Mouse (Mus musculus) kidney, adult 11 months (tissue): ENCODE measurements around the gene Zbtb46.

Experiments used
- DNase-seq: peaks from one replicate; pipeline ENCODE4 v3.0.0; 2022

Gene Zbtb46

DNA sequence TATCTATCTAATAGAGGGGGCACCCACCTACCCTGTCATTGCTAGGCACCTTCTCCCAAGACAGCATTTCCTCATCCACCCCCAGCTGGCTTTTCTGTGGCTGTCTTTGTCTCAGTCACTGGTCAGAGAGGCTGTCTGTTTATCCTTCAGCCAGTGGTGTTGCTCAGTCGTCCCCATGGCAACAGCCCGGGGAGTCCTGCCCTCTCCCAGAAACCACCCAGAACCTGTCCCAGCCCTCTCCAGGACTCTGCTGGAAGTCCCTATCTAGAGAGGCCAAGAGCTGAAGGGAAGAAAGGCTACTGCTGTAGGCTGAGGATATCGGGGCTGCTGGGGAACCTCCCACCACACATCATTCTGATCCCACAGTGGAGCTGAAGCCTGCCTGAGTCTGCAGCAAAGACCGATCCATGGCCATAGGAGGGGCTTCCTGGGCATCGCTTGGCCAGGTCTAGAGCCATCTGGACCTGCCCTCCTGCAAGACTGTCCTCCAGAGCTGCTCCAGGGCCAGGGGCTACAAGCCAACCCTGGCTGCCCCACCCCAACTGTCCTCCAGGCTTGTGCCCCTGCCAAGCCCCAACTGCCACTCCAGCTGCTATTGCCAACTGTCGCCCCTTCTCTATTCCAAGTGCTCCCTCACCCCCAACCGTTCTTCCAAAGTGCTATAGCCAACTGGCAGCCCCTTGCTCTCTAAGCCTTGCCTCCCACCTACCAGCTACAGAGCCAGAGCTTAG, 3.9 kb upstream of the Zbtb46 start:
- DNase-seq: peak; percentile 74

DNA sequence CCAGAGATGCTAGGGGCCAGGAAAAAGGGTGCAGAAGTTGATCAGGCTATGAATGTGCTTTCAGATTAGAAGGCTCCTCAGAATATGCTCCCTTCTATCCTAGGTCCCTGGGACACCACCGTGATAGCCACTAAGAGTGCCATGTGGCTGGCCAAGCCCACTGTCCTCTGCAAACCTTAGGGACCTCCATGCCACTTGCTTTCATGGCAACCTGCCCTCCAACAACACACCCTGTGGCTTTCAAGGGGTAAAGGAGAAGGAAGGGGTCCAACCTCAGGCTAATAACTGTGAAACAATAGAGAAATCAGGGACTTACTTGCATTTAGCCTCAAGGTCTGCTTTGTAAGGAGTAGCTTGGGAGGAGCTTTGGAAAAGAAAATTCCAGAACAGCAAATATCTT, 3.4 kb upstream of the Zbtb46 start:
- no peak for DNase-seq

DNA sequence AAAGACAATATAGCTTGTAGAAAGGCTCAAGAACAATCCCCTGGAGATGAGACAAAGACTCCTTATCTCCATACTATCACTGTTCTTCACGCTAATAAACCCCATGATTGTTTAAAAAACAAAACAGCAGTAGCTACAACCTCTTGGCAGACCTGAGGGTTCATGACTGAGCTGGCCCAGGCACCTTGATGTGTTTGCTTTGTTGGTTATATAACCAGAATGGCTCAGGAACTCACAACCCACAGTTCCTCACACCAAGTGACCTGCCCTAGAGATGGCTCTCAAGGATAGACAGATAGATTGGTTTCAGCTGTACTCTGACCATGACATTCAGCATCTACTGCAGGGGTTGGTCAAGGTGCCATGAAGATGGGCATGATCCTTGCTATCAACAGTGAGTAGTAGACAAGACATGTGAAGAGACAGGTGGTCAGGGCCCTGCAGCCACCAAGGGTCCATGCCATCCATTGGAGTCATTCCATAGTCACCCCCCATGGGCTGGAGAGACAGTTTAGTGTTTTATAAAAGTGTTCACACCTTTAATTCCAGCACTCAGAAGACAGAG, 2.4 kb upstream of the Zbtb46 start:
- no peak for DNase-seq

DNA sequence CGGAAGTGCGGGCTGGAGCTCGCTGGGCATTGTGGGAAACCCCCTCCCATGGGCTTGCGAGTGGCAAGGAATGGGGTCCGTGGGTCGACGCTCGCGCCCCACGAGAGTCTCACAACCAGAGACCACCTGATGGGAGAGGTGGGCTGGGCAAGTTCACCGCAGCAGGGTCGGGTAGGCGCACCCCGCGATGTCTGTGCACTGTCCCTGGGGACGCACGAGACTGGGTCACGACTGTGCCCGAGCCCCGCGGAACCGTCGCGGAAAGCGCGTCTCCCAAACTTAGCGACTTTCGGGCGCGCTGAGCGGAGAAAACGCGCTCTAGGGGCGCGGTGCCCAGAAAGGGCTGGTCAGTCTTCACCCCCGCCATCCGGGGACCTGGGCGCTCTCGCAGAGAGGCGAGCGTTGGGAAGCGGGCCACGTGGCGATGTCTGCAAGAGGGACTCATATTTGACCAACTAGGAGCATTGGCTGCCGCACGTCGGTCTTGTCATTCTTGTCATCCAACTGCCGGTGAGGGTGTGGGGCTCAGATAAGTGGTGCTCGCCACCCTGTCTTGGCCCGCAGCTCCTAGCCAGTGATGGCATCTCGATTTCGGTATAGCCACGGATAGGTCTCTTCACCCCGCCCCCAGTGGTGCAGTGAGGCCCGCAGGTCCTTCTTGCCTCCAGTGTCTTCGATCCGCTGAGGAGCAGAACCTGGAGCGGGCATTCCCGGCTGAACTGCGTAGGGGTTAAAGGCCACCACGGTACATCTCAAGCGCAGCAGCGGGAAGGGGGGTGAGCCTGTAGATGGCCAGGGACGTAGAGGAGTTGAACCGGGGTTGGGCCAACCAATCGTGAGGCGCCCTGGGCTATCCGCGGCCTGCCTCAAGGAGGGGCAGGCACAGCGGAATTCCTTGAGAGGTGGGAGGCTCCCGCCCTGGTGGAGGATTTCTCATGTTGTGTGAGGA, 721 bp upstream of the Zbtb46 start:
- DNase-seq: peak; percentile 73

DNA sequence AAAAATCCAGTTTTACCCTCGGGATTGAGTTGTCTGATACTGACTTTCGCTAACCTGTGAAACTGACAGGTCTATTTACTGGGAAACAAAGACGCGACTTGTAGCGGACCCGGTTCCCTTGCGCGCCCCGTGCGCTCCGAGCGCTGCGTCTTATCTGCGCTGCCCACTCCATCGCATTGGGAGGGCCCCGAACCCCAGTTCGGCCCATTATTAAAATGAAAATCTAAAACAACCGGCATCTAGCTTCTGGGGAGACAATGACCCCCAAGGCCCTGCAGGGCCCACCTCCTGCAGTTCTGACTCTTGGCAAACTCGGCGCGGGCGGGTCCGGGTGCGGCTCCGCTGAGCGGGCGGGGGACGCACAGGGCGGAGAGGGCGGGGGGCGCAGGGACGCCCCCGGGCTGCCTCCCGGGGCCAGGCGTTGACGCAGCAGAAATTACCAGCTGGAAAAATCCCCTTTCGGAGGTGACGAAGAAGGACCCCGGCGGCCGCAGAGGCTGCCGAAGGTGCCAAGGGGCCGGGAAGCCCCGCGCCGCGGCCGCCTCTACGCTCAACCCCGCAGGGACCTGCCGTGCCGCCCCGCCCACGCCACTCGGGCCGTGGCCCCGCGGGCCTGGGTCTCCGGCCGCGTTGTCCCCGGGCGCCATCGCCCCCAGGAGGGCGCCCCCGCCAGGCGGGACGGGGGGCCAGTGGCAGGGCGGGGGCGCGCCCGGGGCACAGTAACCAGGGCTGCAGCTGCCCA, 644 bp downstream of the Zbtb46 start:
- peak; percentile 24 for DNase-seq

DNA sequence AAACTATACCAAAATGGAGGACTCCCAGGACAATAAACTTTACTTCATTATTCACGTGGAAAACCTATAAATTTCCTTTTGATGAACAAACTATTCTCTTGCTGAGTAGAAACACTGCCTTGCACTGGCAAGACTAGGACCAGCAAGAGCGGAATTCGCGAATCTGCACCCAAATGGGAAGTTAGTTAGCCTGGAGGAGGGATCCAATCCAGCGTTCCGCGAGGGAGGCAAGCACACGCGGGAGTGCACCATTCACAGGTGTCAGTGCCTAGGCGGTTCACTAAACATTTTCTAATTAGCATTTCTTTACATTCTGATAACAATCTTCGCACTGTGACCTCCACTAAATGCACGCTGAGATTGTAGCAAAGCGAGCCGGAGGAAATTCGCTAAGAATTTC, 1.4 kb downstream of the Zbtb46 start:
- DNase-seq: no peak

DNA sequence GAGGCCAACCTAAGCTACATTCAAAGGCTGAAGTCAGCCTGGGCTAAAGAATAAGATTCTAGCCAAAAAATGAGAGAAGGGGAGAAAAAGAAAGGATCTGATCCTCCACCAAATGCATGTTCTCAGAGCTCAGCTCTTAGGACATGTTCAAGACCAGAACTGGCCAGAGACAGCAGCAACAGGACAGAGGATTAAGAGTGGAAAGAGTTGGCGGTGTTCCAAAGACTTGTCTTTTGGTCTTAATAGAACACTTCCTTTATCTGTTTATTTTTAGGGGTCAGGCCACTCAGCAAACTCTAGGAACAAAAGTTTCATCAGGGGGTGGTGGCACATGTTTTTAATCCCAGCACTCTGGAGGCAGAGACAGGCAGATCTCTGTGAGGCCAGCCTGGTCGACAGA, 3.3 kb downstream of the Zbtb46 start:
- DNase-seq: peak; percentile 9

DNA sequence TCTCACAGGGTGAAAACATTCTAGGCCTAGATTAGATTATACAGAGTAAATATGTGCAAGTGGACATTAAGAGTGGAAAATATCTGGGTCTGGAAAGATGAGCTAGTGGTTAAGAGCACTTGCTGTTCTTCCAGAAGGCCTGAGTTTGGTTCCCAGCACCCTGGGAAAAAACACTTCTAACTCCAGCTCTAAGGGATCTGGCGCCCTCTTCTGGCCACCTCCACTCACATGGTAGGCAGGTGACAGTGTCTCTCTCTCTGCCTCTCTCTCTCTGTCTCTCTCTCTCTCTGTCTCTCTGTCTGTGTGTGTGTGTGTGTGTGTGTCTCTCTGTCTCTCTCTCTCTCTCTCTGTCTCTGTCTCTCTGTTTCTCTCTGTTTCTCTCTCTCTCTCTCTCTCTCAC, 6.0 kb downstream of the Zbtb46 start:
- no peak for DNase-seq

DNA sequence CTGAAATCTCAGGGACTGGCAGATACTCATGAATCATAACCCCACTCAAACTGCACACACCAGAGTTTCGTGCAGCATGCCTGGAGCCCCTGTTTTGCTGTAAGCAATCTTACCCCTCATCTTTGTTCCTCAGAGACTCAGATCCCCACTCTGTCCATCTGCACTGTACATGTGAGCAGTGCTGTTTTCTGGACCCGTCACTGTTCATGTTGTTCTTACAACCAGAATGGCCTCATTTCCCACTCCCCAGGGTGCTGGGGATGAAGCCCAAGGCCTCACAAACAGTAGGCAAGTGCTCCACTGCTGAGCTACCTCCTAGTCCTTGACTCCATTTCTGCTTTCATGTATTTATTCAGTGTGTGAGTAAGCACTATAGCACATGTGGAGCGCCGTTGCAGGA, 7.0 kb downstream of the Zbtb46 start:
- no peak for DNase-seq

DNA sequence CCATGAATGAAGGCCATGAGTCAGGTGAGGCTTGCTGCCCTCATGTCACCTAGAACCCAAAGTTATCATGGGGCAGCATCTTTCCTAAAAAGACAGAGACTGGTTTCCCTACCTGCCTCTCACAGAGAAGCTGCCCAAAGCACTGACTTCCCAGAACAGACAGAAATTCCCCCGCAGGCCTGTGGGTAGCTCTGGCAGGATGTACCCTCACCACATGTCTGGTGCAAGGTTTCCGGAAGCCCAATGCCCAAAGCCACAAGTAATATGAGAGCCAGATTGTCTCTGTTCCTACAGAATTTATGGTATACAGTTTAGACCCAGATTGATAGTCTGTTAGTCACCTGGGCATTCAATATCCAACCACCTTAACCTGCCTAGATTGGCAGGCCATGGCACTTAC, 16.2 kb downstream of the Zbtb46 start:
- no peak for DNase-seq

DNA sequence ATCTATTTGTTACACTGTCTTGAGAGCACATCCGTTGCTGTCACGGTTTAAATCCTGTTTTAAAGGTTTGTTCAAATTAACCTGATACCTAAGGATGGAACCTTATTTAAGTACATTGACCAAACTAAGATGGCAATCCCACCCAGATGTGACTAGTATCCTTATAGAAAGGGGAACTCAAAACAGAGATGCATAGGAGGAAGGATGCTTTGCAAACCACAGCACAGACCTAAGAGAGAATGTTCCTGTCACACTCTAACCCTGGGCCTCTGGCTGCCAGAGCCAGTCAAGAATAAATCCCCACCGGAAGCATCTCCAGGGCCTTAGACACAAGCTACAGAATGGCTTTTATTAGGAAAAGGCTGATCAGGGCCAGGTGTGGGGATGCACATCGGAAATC, 21.1 kb downstream of the Zbtb46 start:
- DNase-seq: no peak

DNA sequence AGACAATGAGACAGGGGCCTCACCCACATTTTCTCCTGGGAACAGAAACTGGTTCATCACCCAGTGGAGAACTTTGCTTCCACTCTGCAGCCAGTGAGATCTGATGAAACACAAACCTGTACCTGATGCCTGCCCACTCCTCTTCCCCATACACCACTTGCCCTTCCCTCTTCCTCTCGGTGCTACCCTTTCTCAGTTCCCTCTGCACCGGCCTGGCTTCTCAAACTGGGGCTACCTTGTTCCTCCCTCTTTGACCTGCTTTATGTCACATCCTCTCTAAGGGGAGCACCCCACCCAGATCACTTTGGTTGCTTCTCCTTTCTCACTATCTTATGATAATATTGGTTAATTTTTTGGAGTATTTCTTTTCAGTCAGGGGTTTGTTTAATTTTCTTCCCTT, 23.0 kb downstream of the Zbtb46 start:
- DNase-seq: no peak

DNA sequence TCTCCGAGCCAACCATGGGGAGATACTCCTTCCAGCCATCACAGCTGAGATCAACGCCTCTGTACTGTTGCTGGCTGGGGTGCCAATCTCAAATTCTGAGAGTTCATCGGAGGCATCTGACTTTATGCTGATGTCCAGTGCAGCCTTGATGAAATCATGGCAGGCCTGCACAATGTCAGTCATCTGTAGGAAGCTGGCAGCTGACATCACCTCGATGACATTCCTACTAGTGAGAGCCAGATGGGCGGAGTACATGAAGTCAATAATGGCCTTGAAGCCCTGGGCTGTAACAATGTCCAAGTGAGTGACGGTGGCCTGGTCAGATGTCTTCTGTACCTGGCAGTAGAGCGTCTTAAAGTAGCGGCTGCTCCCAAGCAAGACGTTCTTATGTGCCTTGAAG, 35.4 kb downstream of the Zbtb46 start:
- DNase-seq: no peak

DNA sequence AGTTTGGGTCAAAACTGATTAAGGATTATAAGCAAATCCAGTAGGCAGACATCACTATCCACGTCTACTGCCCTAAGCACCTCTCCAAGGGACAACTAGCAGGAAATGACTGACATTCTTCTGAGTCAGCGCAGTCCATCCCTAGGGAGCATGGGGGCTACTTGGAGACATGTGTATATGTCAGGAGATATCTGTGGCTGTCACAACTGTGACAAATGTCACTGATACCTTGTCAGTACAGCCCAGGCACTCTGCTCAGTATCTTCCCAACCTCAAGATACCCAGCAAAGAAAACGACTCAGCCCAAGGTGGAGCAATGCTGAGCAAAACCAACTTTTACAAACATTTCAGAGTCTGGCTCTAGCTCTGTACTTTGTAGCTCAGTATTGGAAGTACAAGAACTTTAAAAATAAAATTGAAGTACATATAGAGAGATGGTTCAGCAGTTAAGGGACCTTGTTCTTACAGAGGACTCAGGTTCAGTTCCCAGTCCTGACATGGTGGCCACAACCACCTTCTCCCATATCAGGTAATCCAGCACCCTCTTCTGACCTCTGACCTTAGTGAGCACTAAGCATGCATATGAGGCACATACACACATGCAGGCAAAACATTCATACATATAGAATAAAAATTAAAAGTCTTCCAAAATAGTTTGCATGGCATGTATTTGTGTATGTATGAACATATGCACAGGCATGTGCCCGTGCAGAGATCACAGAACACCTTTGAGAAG, 38.2 kb downstream of the Zbtb46 start:
- no peak for DNase-seq

DNA sequence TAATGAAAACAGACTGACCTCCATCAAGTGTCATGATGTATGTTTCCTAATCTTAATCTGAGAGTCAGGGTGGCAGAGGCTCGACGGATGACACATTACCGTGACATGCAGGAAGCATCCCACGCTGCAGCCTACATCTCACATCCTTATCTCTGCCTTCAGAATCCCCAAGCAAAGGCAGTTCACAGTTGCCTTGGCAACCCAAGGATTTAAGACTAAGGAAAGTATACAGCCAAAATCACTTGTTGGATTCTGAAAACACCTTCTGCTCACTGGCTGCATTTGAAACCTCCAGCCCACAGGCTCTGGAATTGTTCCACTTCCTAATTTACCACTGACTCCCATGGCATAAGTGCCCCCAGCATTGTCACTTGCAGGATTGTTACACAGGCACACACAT, 38.8 kb downstream of the Zbtb46 start:
- DNase-seq: no peak

DNA sequence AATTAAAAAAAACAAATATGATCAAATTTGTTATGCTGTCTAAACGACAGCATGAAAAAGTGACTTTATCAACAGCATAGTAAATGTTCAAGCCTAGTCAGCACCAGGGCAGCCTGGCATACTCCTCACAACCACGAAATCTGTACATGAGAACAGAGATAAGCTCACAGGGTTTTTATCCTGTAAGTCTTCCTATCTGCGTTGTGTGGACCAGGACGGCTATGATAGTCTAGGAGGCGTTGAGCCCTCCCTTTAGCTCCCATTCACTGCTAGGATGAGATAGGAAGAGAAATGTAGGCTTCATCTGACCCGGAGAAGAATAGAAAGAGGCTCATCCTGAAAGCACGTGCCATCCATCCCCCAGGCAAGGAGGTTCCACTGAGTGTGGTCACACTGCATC, 39.9 kb downstream of the Zbtb46 start:
- no peak for DNase-seq

DNA sequence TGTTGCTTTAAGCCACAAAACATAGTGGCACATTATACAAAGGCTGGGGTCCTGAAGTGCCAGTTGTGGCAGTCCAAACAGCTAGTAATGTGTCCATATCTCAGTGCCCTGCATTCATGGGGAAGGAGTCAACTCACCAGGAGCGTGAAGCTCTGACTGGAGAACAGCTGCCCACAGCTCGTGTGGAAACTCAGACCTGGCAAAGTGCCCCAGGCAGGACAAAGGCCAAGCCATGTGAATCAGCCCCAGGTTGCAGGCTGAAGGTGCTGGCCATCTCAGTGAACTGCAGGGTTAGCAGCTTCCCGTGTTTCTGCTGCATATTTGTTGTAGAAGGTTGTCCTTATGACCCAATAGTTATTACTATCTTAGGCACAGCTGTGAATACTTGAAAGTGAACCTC, 43.3 kb downstream of the Zbtb46 start:
- DNase-seq: peak; percentile 68

DNA sequence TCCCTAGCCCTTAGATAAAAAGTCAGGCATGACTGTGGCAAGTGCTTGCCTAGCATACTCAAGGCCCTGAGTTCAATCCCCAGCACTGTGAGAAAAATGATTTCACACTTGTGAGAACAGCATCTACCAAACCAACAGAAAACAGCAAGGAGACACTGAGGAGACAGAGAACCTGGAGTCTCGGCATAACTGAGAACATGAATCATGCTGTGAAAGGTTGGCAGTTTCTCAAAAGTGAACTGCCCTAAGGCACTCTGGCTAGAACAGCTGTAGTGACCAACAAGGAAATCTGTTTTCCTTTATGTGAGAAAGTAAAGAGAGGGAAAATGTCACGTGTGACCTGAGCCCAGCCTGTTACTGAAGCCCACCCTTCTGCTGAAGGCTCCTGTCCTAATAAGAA, 46.1 kb downstream of the Zbtb46 start:
- no peak for DNase-seq

DNA sequence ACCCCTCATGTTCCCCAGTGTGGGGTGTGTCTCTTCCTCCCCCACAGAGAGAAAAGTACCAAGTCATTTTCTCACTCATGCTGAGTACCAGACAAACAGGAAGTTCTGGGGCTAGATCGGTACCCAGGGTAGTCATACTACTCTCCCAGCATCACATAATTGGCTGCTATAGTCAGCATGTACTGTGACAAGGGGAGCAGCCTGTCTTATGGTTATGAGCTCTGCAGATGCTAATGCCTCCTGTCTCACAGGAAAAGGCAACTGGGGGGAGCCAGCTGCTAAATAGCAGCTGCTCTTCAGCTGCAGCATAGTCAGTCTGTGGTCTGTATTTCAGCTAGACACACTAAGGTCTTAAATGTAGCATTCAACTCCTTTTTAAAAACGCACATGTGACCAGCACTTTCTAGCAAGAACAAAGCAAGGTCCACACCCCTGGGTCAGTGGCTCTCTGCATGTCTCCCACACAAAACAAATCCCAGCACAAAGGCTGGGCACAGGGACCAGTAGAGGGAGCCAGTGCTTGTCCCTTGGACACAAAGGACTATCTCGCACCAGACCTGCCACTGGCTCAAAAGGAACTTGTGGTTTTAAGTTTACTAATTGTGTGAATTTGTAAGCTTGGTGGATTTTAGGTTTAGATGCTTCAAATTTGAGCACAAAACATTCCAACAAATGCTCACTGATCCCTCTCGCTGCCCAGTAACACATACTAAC, 48.3 kb downstream of the Zbtb46 start:
- peak; percentile 56 for DNase-seq

DNA sequence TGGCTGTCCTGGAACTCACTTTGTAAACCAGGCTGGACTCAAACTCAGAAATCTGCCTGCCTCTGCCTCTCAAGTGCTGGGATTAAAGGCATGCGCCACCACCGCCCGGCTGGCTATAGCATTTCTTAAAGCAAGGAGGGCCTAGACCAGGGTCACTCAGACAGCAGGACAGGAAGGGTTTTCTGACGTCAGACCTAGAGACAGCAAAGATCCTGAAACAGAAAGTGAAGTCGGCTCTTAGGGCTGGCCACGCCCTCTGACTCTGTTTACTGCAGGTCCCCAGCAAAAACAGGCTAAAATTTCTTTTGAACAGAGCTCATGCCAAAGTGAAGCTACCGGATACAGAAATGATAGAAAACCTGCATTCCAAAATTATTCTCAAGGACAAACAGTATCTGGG, 49.6 kb downstream of the Zbtb46 start:
- DNase-seq: no peak

DNA sequence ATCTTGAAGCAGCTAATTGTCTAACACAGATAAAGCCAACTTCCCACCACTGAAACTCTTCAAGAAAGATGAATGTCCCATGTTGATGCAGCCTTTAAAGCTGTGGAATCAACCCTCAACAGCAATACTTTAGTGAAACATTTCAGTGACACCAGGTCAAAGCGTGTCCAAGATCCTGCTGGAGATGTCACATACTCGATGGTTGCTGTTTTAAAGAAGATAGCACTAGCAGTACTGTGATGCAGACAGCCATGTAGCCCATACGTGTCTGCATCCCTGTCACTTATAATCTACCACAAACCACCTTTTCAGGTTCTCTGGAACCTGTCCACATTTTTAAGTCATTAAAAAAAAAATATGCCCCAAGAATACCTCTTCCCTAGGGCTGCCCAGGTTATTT, 55.5 kb downstream of the Zbtb46 start:
- DNase-seq: no peak

DNA sequence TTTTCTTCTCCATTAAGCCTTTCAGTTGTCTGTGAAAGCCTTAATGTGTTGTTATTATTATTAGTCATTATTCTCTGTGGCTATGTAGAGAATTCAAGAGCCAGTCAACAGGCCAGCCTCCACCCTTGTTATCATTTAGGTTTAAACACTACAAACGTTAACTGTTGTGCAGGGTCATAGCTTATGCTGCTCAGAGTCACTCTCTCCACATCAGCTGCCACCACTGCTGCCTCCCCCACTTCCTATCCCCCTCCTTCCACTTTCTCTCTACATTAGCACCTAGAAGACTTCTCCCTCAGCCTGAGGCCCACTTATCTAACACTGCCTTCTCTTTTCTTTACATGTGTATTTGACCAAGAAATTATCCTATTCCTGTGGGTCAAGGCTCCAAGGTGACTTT, 57.7 kb downstream of the Zbtb46 start:
- no peak for DNase-seq
